Mouse (Mus musculus) C2C12 (cell line): ENCODE results near the gene Ccdc61.

Experiments
- CEBPB ChIP-seq: IDR thresholded peaks from one replicate; pipeline ENCODE4 v1.6.1; 2011; ENCODE audit warnings: low read depth, mild to moderate bottlenecking, control low read depth, moderate library complexity
- CTCF ChIP-seq: IDR thresholded peaks from one replicate; pipeline ENCODE4 v1.5.1; 2011; ENCODE audit not compliant: control insufficient read depth, insufficient read depth, insufficient read length
- FOSL1 ChIP-seq: IDR thresholded peaks from one replicate; pipeline ENCODE4 v1.8.0; 2011; ENCODE audit warnings: mild to moderate bottlenecking, low read length; ENCODE audit not compliant: poor library complexity, insufficient read depth, severe bottlenecking
- MAX ChIP-seq: IDR thresholded peaks from one replicate; pipeline ENCODE4 v1.6.1; 2011; ENCODE audit warnings: mild to moderate bottlenecking, control low read depth
- MYOD1 ChIP-seq: IDR thresholded peaks from one replicate; pipeline ENCODE4 v1.6.1; 2011; ENCODE audit warnings: low read depth; ENCODE audit not compliant: control insufficient read depth, insufficient read length
- MYOG ChIP-seq: IDR thresholded peaks from one replicate; pipeline ENCODE4 v1.6.1; 2011; ENCODE audit not compliant: control insufficient read depth, insufficient read length; ENCODE audit errors: extremely low read depth
- USF1 ChIP-seq: IDR thresholded peaks from one replicate; pipeline ENCODE4 v1.6.1; 2011; ENCODE audit warnings: low read depth, mild to moderate bottlenecking, control low read depth, moderate library complexity

DNA sequence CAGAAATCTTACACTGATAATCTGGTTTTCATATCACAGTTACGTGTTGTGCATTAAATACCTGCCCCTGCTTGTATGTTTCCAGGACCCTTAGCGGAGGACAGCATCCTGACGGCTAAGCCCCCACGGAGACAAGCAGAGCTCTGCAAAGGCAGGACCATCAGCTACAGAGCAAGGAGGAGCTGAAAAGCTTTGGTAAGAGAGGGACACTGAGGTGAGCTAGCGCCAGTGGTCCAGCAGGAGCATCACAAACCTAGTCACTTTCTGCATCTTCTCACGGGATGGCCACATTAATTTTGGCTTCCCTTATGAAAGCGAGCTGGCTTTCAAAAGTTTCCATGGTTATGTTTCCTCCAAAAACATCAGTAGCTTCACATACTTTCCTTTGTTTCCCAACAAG lies 37.4 kb downstream of the Ccdc61 start:
- no peak for TF ChIP-seq USF1
- no peak for TF ChIP-seq CTCF
- TF ChIP-seq CEBPB, result no peak
- TF ChIP-seq MYOG, result no peak
- TF ChIP-seq MAX, result no peak
- no peak for TF ChIP-seq MYOD1
- TF ChIP-seq FOSL1, result no peak
